Mouse (Mus musculus) c-Kit-positive CD71-positive TER-119-positive erythroid progenitor cells, embryonic 14.5 days (primary cell): ENCODE data around the gene Rab5a.

Source experiments
- DNase-seq: peaks from one replicate; pipeline ENCODE4 v3.0.0-alpha.2; 2013; ENCODE audit warnings: low spot score

The Rab5a gene

DNA sequence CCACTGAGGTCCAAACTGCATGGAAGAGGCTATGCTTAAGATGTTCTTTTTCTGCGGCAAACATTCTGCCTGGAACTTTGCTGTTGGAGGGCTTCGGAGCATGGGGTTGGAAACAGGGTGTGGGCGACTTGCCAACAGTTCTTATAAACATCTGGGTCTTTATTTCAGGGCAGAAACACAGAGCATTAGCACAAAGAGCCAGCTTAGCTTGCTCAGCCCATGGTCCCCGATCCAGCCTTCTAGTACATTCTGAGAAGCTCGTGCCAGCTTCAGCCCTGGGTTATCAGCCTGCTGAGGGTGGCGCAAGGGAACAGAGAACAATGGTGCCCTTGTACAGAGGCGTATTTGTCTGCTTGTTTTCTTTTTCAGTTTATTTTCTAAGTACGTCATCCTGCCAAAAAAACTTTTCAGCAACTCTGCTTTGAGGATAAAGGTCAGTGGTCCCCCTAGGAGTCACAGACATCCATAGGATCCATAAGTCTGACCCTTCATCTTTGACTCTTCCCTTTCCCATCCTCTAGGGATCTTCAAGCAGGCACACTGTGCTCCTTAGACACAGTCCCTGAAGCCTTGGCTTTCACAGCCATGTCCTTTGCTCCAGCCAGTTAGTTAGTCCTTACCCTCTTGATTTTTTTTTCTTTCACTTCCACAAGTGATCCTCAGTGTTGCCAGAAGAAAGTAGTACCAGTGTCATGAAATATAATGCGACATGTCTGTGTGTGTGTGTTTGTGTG, 64.7 kb downstream of the Rab5a start:
- no peak for DNase-seq

DNA sequence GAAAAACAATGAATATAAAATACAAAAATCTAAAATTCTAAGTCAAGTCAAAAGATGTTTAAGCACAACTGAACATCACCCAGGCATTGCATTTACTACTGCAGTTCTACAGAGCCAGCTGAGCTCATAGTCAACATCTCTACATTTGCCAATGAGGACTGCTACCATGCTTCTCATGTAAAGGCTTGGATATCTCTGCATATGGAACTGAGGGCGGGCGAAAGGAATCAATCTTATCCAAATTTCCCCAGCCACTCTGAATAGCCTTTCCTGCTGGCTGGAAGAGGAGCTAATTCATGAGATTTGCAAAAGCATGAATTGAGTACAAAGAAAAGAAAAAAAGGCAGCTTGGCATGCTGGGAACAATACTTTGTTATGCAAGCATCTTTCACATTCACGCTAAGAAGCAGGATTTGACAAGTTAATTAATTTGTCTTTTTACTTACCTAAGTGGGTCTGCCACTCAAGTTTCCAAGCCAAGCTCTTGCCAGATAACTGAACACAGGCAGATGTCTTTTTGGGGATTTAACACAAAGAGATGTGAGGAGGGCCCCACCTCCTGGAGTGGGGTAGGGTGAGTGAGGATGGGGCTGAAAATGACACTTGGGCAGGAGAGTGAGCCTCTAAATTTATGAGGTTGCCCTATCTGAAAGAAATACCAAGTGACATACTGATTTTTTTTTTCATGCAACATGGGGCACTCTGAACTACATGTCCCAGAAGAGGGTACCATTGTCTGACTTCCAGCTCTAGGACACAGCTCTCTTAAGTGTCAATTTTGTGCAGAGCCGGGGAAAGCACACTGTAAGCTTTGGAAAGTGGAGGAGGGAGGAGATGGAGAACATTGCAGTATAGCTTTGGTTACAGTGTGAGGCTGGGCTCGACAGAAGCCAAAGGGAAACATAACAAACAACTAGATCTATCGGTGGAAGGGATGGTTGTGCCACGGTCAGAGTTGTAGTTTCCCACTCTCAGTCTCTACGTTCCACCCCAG, 72.6 kb downstream of the Rab5a start:
- no peak for DNase-seq

GRCm38 (mm10) chr17:53554088-53554487, 75.1 kb downstream of the Rab5a start:
- peak; percentile 64 for DNase-seq

DNA sequence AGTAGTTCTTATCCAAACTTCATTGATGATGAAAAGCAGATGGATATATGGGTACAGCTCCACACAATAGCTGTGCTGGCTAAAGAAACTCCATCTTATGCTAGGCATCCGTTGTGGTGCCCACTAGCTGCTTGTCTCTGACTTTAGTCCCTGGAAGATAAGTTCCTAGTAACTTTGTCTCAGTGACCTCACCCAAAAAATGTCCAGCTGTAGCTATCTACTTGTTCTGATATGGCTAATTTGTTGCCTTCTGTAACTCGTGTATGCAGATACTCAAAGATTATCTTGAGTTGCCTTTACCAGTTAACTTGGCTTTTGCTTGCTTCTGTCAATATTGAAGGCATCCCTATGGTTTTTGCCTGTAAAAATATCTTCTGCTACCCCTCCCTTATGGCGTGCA, 75.8 kb downstream of the Rab5a start:
- DNase-seq = peak; percentile 74
